12 mouse cellular contexts compared by ENCODE assay signal in the genomic region with DNA sequence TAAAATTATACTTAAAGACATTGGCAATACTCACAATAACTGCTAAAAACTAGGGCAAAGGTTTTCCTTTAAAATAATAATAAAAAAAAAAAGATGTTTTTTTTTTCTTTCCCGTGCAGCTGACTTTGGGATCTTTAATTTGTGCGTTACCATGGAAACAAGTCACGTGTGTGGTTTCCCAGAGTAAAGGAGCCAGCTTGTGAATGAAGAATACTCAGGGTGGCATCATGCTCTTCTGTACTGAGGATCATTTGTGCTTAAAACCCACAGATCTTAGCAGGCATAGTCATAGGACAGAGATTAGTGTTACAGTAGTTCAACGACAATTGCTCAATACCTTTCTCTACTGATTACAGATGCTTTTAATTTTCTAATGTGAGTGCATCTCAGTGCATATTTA.
DNase-seq lines count a peak whose midpoint lies in the region; ATAC-seq lines count a peak whose summit lies in the region.
"Had no signal": no experiment of that assay in that cellular context is flagged by ENCODE, and none has a peak within 500 bp of the region (broad histone marks: within the 10 kb centered on the region; RNA-seq: fewer than 3 reads in every experiment).

No protein-coding gene starts in this region.

- no peak overlapping the region for H3K9ac ChIP-seq in forebrain, embryonic 12.5 days
- H3K9ac ChIP-seq in hindbrain, embryonic 14.5 days: no peak overlapping the region
- no peak overlapping the region for H3K9ac ChIP-seq in neural tube, embryonic 13.5 days
- H3K9ac ChIP-seq: kidney, embryonic 15.5 days had no signal

- peak; percentile 37 for DNase-seq in layer of hippocampus, adult 9-11 months
- no peak for DNase-seq in layer of hippocampus, adult 8-10 months (ENCODE audit: low spot score in 2 of 2)
- DNase-seq in hindbrain, embryonic 14.5 days (ENCODE audit: low spot score): peak; percentile 71
- DNase-seq in c-Kit-positive CD71-positive TER-119-positive erythroid progenitor cells, embryonic 14.5 days (ENCODE audit: low spot score): no peak
- DNase-seq in heart, adult 8-10 months (ENCODE audit: low spot score): no peak
- DNase-seq: heart, postnatal 4 days had no signal

- no peaks in the 10 kb centered on the region for H3K27me3 ChIP-seq in forebrain, embryonic 12.5 days
- no peaks in the 10 kb centered on the region for H3K27me3 ChIP-seq in hindbrain, embryonic 14.5 days (ENCODE audit: control insufficient read depth, insufficient read depth, low read length)
- H3K27me3 ChIP-seq in neural tube, embryonic 13.5 days: no peaks in the 10 kb centered on the region
- H3K27me3 ChIP-seq: kidney, embryonic 15.5 days had no signal

- peak; percentile 84 for ATAC-seq in forebrain, embryonic 12.5 days (ENCODE audit: low FRiP score)
- peak; percentile 84; the same call in 1 of the 2 replicates for ATAC-seq in hindbrain, embryonic 14.5 days (ENCODE audit: low FRiP score)
- ATAC-seq in neural tube, embryonic 13.5 days (ENCODE audit: low read depth): 0 out of 2 replicates have a peak, but pooled peaks have one; percentile 19
- ATAC-seq: CD4-positive, CD25-positive, alpha-beta regulatory T cell, adult 4 months; lung, postnatal 0 days had no signal

- 39% methylated on average over 4 of the region's 4 CpGs for WGBS in forebrain, embryonic 12.5 days
- 35% methylated on average over 4 of the region's 4 CpGs for WGBS in hindbrain, embryonic 14.5 days
- WGBS in neural tube, embryonic 13.5 days: 44% methylated on average over 4 of the region's 4 CpGs

- H3K4me1 ChIP-seq in forebrain, embryonic 12.5 days: 0 out of 2 replicates have a peak, but pooled peaks cover 3% of the 10 kb centered on the region
- H3K4me1 ChIP-seq in hindbrain, embryonic 14.5 days (replicated peaks; ENCODE audit: control insufficient read depth, insufficient read depth, low read length): peaks cover 6% of the 10 kb centered on the region; the same call in 1 of the 2 replicates
- no peaks in the 10 kb centered on the region; the same call in 1 of the 2 replicates for H3K4me1 ChIP-seq in neural tube, embryonic 13.5 days (replicated peaks)
- H3K4me1 ChIP-seq: kidney, embryonic 15.5 days had no signal

- no peaks in the 10 kb centered on the region for H3K9me3 ChIP-seq in forebrain, embryonic 12.5 days
- no peaks in the 10 kb centered on the region for H3K9me3 ChIP-seq in hindbrain, embryonic 14.5 days (ENCODE audit: control insufficient read depth, low read length)
- no peaks in the 10 kb centered on the region for H3K9me3 ChIP-seq in neural tube, embryonic 13.5 days
- H3K9me3 ChIP-seq: kidney, embryonic 15.5 days had no signal

- H3K27ac ChIP-seq in forebrain, embryonic 12.5 days: no peak overlapping the region
- no peak overlapping the region for H3K27ac ChIP-seq in hindbrain, embryonic 14.5 days
- no peak overlapping the region for H3K27ac ChIP-seq in neural tube, embryonic 13.5 days (replicated peaks)
- H3K27ac ChIP-seq: kidney, embryonic 15.5 days had no signal

- no peak overlapping the region for H3K4me3 ChIP-seq in forebrain, embryonic 12.5 days (replicated peaks)
- no peak overlapping the region for H3K4me3 ChIP-seq in hindbrain, embryonic 14.5 days (replicated peaks; ENCODE audit: low read length)
- H3K4me3 ChIP-seq in neural tube, embryonic 13.5 days: no peak overlapping the region
- H3K4me3 ChIP-seq: kidney, embryonic 15.5 days had no signal

- H3K36me3 ChIP-seq in forebrain, embryonic 12.5 days (replicated peaks): no peaks in the 10 kb centered on the region
- H3K36me3 ChIP-seq in hindbrain, embryonic 14.5 days (replicated peaks; ENCODE audit: control insufficient read depth, insufficient read depth): no peaks in the 10 kb centered on the region
- H3K36me3 ChIP-seq in neural tube, embryonic 13.5 days: no peaks in the 10 kb centered on the region
- H3K36me3 ChIP-seq: kidney, embryonic 15.5 days had no signal

- no peak overlapping the region for H3K4me2 ChIP-seq in forebrain, embryonic 12.5 days
- peak overlapping the region; percentile 19; the same call in 1 of the 2 replicates for H3K4me2 ChIP-seq in hindbrain, embryonic 14.5 days (replicated peaks)
- no peak overlapping the region for H3K4me2 ChIP-seq in neural tube, embryonic 13.5 days
- H3K4me2 ChIP-seq: kidney, embryonic 15.5 days; liver, embryonic 11.5 days had no signal

Comparison
In these comparisons a context has a peak if more than half of its experiments do, and no peak if none do; other contexts are left out.
1. DNase-seq: peak in layer of hippocampus, adult 9-11 months (single experiment) and hindbrain, embryonic 14.5 days (single experiment); none in layer of hippocampus, adult 8-10 months (0 of 2), c-Kit-positive CD71-positive TER-119-positive erythroid progenitor cells, embryonic 14.5 days (single experiment) and heart, adult 8-10 months (single experiment).
2. ATAC-seq: peak in every context shown above with its lines; median percentile 84 in forebrain, embryonic 12.5 days; 84 in hindbrain, embryonic 14.5 days; 19 in neural tube, embryonic 13.5 days.